Mouse (Mus musculus) embryonic facial prominence, embryonic 12.5 days (tissue): ENCODE results near the gene Sst. TPM values are rescaled to one million over a fixed set of nuclear protein-coding genes. Genes with fewer than 3 reads are reported as not detected.
A peak's percentile ranks its signal among the peaks of the same experiment; 100 is the strongest.
"Not testable (repeated sequence)": the region's sequence is repeated elsewhere in the genome, so short reads cannot be mapped to it uniquely, and the experiment has no call there.

Experiments used
- ATAC-seq: fragments of 200-750 bp; cut with Nextera tagmentation; 2 replicates; pipeline ENCODE4 v1.8.0; 2017; ENCODE audit not compliant: insufficient number of reproducible peaks, insufficient read depth, low FRiP score, low TSS enrichment
- H3K27ac ChIP-seq: fragments of 300-500 bp; sonication (generic); 2 replicates; pipeline ENCODE4 v1.5.1; 2016; ENCODE audit warnings: mild to moderate bottlenecking
- H3K27me3 ChIP-seq: fragments of 300-500 bp; sonication (generic); 2 replicates; pipeline ENCODE4 v1.6.1; 2016; ENCODE audit warnings: mild to moderate bottlenecking, moderate library complexity
- H3K36me3 ChIP-seq: fragments of 300-500 bp; sonication (generic); 2 replicates; pipeline ENCODE4 v1.6.1; 2016; ENCODE audit warnings: mild to moderate bottlenecking
- H3K4me1 ChIP-seq: fragments of 300-500 bp; sonication (generic); 2 replicates; pipeline ENCODE4 v1.6.1; 2016
- H3K4me2 ChIP-seq: fragments of 300-500 bp; sonication (generic); replicated peaks from 2 replicates; pipeline ENCODE4 v1.6.1; 2016; ENCODE audit warnings: mild to moderate bottlenecking, moderate library complexity
- H3K4me3 ChIP-seq: fragments of 300-500 bp; sonication (generic); 2 replicates; pipeline ENCODE4 v1.5.1; 2016; ENCODE audit warnings: mild to moderate bottlenecking
- H3K9ac ChIP-seq: fragments of 300-500 bp; sonication (generic); 2 replicates; pipeline ENCODE4 v1.6.1; 2016; ENCODE audit warnings: mild to moderate bottlenecking, moderate library complexity
- H3K9me3 ChIP-seq: fragments of 300-500 bp; sonication (generic); 2 replicates; pipeline ENCODE4 v1.6.1; 2016; ENCODE audit warnings: mild to moderate bottlenecking, moderate library complexity
- WGBS: fragments of 180-500 bp; shearing (Covaris S2); methylation state at CpG from one replicate; pipeline ENCODE4 v1.1.7; 2016; 5-methylcytosine and 5-hydroxymethylcytosine counted together
- polyA plus RNA-seq: library from polyadenylated mRNA; unstranded; fragments of >200 nt; fragmentation: Nextera tagmentation; extraction: Ambion mirVana; gene quantifications from 2 replicates; pipeline ENCODE4 v1.2.1, GENCODE M21; 2016

The Sst gene
- polyA plus RNA-seq = 9.4 and 9.7 TPM in 2 replicates

DNA sequence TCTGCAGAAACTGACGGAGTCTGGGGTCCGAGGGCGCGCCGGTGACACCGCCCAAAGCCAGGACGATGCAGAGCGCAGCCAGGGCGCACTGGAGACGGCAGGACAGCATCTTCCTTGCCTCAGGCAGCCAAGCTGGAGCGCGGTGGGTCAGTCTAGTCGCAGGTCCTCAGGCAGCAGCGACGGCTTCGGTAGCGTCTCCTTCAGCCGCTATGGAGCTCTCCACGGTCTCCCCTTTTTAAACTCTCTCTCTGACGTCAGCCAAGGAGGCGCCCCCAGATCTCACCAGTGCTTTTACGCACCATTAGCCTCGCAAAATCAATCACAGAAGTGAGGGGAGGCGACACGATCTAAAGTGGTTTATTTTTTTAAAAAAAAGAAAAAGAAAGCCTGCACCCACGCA lies at the start of gene Sst:
TSS of gene Sst (minus strand) at position 323 of the 400 bp plus-strand sequence.
- H3K9me3 ChIP-seq = no peaks in the 10 kb centered on the region
- H3K4me2 ChIP-seq = peak within 1 kb of the TSS; percentile 16; the same call in 1 of the 2 replicates
- H3K9ac ChIP-seq = no peak within 1 kb of the TSS
- H3K27me3 ChIP-seq = peaks cover 35% of the 10 kb centered on the region
- WGBS = 7% methylated on average over 26 of the region's 26 CpGs
- H3K36me3 ChIP-seq = no peaks in the 10 kb centered on the region
- H3K27ac ChIP-seq = no peak within 1 kb of the TSS
- H3K4me1 ChIP-seq = peaks cover 4% of the 10 kb centered on the region; the same call in 1 of the 2 replicates
- no peak for ATAC-seq
- no peak within 1 kb of the TSS for H3K4me3 ChIP-seq

DNA sequence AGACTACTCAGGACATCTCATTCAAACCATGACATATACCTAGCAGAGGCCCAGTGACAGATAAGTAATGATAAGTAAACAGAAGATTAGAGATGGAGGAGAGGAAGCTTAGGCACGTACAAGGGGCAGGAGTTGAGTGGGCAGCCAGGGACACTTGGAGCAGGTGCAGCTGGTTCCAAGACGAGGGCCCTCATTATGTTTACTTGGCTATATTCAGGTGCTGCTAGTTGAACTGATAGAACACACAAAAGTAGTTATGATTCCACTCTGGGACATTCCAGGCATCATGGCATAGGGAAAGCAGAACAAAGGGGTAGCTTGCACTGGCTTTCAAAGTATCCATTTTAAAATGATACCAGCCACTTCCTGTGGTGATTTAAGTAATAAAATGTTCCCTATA lies 43.6 kb upstream of the Sst start:
- Histone ChIP-seq H3K4me1 (no peaks in the 10 kb centered on the region), H3K27me3 (no peaks in the 10 kb centered on the region), H3K9me3 (no peaks in the 10 kb centered on the region), H3K9ac (no peak overlapping the region), H3K36me3 (no peaks in the 10 kb centered on the region), H3K4me3 (no peak overlapping the region), H3K4me2 (no peak overlapping the region), H3K27ac (no peak overlapping the region)
- WGBS = 70% methylated on average over 2 of the region's 2 CpGs
- no peak for ATAC-seq

DNA sequence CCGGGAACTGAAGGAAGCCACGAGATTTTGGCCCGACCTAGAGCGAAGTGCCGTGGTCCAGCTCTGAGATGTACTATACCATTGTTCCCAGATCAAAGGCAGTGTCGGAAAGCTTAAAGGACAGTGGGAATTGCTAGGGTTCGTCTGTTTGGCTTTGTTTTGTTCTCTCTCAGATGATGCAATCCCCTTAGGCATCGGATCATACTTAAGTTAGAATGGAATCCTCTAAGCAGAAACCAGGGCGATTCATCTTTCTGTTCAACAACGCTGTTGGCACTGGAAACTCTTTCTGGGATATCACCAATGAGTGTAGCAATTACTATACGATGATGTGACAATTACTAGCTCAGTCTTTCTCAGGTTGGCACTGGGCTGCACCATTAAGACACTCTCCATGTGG lies 41.5 kb upstream of the Sst start, which contains the start of gene Rtp2:
TSS of gene Rtp2 (minus strand) at position 101 of the 400 bp plus-strand sequence.
- Histone ChIP-seq H3K4me3 (no peak within 1 kb of the TSS), H3K27me3 (no peaks in the 10 kb centered on the region), H3K36me3 (no peaks in the 10 kb centered on the region), H3K27ac (no peak within 1 kb of the TSS), H3K9ac (no peak within 1 kb of the TSS), H3K4me1 (no peaks in the 10 kb centered on the region), H3K4me2 (no peak within 1 kb of the TSS), H3K9me3 (no peaks in the 10 kb centered on the region)
- WGBS = 78% methylated on average over 11 of the region's 11 CpGs
- no peak for ATAC-seq

DNA sequence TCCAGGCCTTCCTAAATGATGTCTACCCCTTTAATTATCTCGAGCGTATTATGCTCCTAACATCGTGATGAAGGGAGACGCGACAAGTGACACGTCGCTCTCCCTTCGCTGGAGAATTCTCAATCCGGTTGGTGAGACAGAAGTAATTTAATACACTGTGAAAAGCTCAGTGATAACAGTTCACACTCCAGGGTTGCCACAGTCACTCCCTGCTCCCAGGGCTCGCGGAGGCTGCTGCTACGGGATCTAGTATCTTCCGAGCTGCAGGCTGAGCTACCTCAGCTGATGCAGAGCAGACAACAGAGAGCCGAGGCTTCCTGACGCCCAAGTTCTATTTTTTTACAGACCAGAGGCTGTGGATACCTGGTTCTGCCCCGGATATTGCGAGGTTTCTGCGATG lies 40.5 kb upstream of the Sst start:
- H3K4me3 ChIP-seq = no peak overlapping the region
- no peak for ATAC-seq
- WGBS = 71% methylated on average over 18 of the region's 18 CpGs
- H3K27me3 ChIP-seq = no peaks in the 10 kb centered on the region
- no peaks in the 10 kb centered on the region for H3K36me3 ChIP-seq
- no peak overlapping the region for H3K27ac ChIP-seq
- H3K4me2 ChIP-seq = no peak overlapping the region
- no peaks in the 10 kb centered on the region for H3K4me1 ChIP-seq
- no peaks in the 10 kb centered on the region for H3K9me3 ChIP-seq
- H3K9ac ChIP-seq = no peak overlapping the region

DNA sequence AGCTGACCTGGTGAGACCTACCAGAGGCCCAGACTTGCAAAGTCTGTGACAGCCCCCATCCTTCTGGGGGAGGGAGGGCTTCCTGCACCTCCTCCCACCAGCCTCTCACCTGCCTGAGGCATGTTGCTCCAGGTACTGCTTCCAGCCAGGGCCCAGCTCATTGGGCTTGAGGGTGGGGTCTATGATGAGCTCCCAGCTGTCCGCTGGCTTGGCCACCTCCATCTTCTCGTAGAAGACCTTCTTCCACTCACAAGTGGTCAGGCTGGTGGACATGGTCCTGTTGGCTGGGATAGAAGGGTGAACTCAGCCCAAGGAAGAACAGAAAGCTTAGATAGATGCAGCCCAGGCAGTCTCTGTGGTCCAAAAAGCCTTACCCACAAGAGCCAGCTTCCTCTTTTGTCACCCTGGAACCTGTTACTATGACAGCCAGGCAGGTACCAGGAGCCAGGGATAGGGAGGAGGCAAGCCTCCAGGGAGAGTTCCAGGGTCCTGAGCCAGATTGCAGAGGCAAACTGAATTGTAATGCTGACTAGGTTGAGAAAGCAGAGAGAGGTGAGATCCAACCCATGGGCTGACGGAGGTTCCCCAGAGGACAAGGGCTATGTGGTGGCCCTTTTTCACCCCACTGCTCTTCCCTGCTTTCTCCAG lies 39.8 kb upstream of the Sst start:
- Histone ChIP-seq H3K4me1 (no peaks in the 10 kb centered on the region), H3K4me2 (no peak overlapping the region), H3K36me3 (no peaks in the 10 kb centered on the region), H3K27ac (no peak overlapping the region), H3K9me3 (no peaks in the 10 kb centered on the region), H3K9ac (no peak overlapping the region), H3K27me3 (no peaks in the 10 kb centered on the region), H3K4me3 (no peak overlapping the region)
- ATAC-seq = no peak
- WGBS = 95% methylated on average over 3 of the region's 3 CpGs

DNA sequence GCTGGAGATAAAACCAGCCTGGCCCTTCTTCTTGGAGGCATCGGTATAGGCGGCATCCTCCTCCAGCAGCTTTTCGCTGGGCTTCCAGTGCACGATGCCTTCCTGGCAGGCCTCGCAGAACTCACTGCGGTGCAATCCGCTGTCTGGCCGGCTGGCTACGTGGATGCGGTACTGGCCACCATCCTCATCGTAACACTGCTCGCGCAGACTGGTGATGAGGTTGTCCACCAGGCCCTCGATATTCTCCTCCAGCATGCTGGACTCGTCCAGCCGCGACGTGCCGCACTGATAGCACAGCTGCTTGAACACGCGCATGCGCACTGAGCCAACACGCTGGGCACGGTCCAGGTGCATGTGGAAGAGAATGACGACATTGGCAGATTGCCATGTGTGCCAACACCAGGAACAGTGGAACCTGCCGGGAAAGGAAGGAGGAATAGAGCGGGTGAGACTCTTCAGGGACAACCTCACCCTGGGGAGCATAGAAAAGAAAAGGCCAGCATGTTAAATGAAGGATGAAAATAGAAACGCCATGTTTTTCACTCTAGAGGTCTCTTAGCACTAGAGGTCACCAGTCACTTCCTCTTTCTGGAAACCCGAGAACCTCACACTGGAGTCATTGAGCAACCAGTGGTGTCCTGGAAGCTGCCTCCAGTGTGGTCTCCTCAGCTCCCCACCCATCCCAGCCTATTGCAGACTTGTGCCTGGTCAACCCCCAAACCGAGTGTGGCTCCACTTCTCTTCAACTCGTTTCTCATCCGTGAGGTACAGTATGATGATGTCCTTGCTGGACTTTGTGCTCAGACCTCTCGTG lies 36.8 kb upstream of the Sst start:
- H3K4me2 ChIP-seq = no peak overlapping the region
- H3K36me3 ChIP-seq = no peaks in the 10 kb centered on the region
- no peak overlapping the region for H3K9ac ChIP-seq
- ATAC-seq = no peak
- H3K27ac ChIP-seq = no peak overlapping the region
- H3K4me1 ChIP-seq = no peaks in the 10 kb centered on the region
- H3K4me3 ChIP-seq = no peak overlapping the region
- no peaks in the 10 kb centered on the region for H3K9me3 ChIP-seq
- no peaks in the 10 kb centered on the region for H3K27me3 ChIP-seq
- WGBS = 92% methylated on average over 33 of the region's 33 CpGs

DNA sequence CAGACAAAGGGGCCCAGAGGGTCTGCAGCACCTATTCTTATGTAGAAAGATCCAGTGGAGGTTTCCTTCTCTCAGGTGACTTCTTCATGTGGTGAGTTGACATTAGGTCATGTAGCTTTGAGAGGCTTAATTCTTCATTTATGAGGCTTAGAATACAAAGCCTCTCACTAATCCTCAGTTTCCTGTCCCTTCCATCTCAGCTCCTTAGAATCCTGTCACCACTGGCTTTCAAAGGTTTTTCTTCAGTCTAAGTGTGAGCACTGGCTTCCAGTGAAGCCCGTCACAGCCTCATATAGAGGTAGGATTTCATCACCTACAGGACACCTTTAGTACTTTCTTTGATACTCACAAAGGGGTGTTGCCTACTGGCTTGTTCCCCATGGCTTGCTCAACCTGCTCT lies 32.1 kb upstream of the Sst start:
- no peaks in the 10 kb centered on the region for H3K36me3 ChIP-seq
- no peaks in the 10 kb centered on the region for H3K4me1 ChIP-seq
- WGBS = 80% methylated on average over 1 of the region's 1 CpGs
- no peak overlapping the region for H3K4me2 ChIP-seq
- no peak for ATAC-seq
- no peaks in the 10 kb centered on the region for H3K27me3 ChIP-seq
- no peak overlapping the region for H3K27ac ChIP-seq
- H3K9me3 ChIP-seq = no peaks in the 10 kb centered on the region
- H3K4me3 ChIP-seq = no peak overlapping the region
- H3K9ac ChIP-seq = no peak overlapping the region

DNA sequence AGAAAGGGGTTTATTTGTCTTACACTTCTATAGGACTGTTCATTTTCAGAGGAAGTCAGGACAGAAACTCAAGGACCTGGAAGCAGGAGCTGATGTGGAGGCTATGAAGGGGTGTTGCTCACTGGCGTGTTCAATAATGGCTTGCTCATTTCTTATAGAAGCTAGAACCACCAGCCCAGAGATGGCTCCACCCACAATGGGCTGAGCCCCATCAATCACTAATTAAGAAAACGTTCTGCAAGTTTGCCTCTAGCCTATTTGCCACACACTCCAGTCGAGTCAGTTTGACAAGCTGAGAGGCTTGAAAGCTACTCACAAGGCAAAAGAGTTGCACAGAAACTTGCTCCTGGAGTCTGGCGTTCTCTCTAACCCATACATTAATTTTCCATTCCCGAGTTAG lies 30.9 kb upstream of the Sst start:
- H3K27me3 ChIP-seq = no peaks in the 10 kb centered on the region
- H3K36me3 ChIP-seq = no peaks in the 10 kb centered on the region
- 68% methylated on average over 5 of the region's 5 CpGs for WGBS
- ATAC-seq = no peak
- H3K9me3 ChIP-seq = no peaks in the 10 kb centered on the region
- H3K27ac ChIP-seq = no peak overlapping the region
- H3K4me3 ChIP-seq = no peak overlapping the region
- no peak overlapping the region for H3K4me2 ChIP-seq
- no peak overlapping the region for H3K9ac ChIP-seq
- H3K4me1 ChIP-seq = no peaks in the 10 kb centered on the region

DNA sequence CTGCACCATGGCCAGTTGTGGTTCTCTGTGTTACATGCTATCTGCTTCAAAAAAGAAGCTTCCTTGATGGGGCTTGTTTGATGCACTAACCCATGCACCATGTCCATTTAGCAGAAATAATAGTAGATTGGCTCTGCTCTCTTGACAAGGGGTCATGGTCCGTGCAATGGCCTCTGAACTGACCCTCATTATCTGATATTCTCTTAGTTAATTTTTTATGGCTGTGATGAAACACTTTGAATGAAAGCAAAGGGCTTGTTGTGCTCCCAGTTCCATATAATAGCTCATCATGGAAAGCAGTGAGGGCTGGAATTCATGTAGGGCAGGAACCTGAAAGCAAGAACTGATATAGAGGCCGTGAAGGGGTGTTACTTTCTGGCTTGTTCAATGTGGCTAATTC lies 28.7 kb upstream of the Sst start:
- H3K4me3 ChIP-seq = no peak overlapping the region
- no peaks in the 10 kb centered on the region for H3K36me3 ChIP-seq
- no peak for ATAC-seq
- H3K4me1 ChIP-seq = no peaks in the 10 kb centered on the region
- H3K9ac ChIP-seq = no peak overlapping the region
- no peaks in the 10 kb centered on the region for H3K9me3 ChIP-seq
- H3K4me2 ChIP-seq = no peak overlapping the region
- no peaks in the 10 kb centered on the region for H3K27me3 ChIP-seq
- 77% methylated on average over 2 of the region's 2 CpGs for WGBS
- no peak overlapping the region for H3K27ac ChIP-seq

DNA sequence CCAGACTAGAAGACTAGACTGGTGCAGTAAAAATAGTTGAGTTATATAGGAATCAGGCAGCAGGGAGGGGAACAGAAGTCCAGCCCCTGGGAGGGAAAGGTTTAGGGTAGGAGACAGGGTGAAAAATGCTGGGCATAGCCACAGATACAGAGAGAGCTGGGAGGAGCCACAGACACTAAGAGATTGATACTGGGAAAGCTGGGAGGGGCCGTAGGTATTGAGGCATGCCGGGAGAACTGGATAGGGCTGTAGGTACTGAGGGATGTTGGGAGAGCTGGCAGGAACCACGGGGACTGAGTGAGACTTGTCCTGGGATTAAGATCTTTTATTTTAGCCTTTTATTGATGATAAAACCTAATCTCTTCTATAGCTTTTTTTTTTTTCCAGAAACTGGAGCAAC lies 22.6 kb upstream of the Sst start:
- Histone ChIP-seq H3K9me3 (no peaks in the 10 kb centered on the region), H3K4me1 (no peaks in the 10 kb centered on the region), H3K27me3 (no peaks in the 10 kb centered on the region), H3K9ac (no peak overlapping the region), H3K4me2 (no peak overlapping the region), H3K4me3 (no peak overlapping the region), H3K36me3 (no peaks in the 10 kb centered on the region), H3K27ac (no peak overlapping the region)
- ATAC-seq = no peak
- WGBS = 63% methylated on average over 3 of the region's 3 CpGs

DNA sequence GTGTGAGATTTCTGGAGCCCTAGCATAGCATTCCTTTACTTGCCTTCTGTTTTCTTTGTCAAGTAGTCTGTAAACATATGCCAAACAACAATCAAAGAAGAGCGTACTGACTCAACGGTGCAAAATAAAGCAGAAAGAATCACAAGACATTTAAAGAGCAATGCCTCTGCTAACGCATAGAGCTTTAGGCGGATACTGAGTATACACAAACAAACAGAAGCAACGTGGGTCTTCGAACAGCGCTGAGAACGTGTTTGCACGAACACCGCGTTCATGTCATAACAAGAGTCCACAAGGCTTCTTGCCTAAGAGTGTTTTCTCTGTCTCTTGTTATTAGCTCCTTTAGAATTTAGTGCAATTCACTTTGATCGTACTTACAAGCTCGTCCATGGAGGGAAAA lies 22.0 kb upstream of the Sst start:
- Histone ChIP-seq H3K9ac (no peak overlapping the region), H3K4me3 (no peak overlapping the region), H3K4me2 (no peak overlapping the region), H3K36me3 (no peaks in the 10 kb centered on the region), H3K27ac (no peak overlapping the region), H3K9me3 (no peaks in the 10 kb centered on the region), H3K4me1 (no peaks in the 10 kb centered on the region), H3K27me3 (no peaks in the 10 kb centered on the region)
- 83% methylated on average over 13 of the region's 13 CpGs for WGBS
- no peak for ATAC-seq

DNA sequence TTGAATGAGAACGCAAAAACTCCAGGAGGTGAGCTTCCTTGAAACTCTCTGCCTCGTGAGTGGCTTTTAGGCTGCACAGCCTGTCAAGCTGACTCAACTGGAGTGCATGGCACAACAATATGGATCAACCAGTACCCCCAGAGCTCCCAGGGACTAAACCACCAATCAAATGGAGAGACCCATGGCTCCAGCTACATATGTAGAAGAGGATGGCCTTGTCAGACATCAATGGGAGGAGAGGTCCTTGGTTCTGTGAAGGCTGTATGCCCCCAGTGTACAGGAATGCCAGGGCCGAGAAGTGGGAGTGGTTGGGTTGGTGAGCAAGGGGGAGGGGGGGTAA lies 18.2 kb upstream of the Sst start:
- not testable (repeated sequence) for H3K9me3 ChIP-seq, H3K9ac ChIP-seq, H3K27ac ChIP-seq, H3K27me3 ChIP-seq, H3K4me3 ChIP-seq, ATAC-seq, H3K36me3 ChIP-seq, H3K4me1 ChIP-seq, H3K4me2 ChIP-seq
- 81% methylated on average over 3 of the region's 3 CpGs for WGBS
